Mouse (Mus musculus) fibroblast of lung, adult 2 months (primary cell): ENCODE data around the gene Smok2b.
"Not testable (repeated sequence)": the region's sequence is repeated elsewhere in the genome, so short reads cannot be mapped to it uniquely, and the experiment has no call there.

Experiments
- DNase-seq: peaks from one replicate; pipeline ENCODE4 v3.0.0-alpha.2; 2011; ENCODE audit warnings: low read depth

The Smok2b gene

GRCm38 (mm10) chr17:13229957-13230356, at the start of gene Smok2b:
TSS of gene Smok2b (plus strand) at chr17:13230257.
- not testable (repeated sequence) for DNase-seq

- not testable (repeated sequence) for DNase-seq
These were observed 49.6 kb upstream of the Smok2b start for GRCm38 (mm10) chr17:13180491-13180890.

DNA sequence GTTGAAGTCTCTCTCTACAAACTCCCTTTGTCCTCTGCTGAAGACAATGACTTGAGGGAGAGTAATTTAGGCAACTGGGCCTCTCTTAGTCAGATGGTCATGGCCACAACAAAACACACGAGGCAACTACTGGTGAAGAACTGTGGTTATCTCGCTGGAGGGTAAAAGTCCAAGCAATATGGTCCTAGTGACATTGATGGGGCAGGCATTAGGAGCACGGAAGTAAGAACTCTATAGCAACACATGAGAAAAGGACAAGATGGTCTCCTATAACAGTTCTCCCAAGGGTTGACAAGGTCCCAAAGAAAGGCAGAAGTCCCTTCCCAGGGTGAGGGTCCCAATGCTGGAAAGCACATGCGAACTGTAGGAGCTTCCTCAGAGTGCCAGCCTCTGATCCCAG, 47.3 kb upstream of the Smok2b start:
- DNase-seq = not testable (repeated sequence)

GRCm38 (mm10) chr17:13184514-13184913, 45.5 kb upstream of the Smok2b start:
- DNase-seq = not testable (repeated sequence)

- DNase-seq = not testable (repeated sequence)
These were observed 43.5 kb upstream of the Smok2b start for GRCm38 (mm10) chr17:13186541-13186940.

DNA sequence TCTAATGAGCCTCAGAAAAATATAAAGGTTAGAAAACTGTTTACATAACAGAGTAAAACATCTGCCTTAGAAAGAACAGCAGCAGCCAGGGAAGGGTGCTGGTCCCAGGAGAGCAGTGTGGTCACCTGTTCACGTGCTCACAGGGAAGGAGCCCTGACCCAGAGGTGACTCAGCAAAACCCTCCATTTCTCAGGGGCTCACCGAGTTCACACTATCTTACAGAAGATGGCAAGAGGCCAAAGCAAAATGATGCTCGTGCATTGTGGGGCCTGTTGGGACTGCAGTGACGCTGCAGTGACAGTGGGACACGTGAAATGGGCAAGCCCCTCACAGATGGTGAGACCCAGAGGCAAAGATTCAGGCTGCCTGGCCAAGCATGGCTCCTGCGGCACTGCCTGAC, 42.4 kb upstream of the Smok2b start:
- not testable (repeated sequence) for DNase-seq

DNA sequence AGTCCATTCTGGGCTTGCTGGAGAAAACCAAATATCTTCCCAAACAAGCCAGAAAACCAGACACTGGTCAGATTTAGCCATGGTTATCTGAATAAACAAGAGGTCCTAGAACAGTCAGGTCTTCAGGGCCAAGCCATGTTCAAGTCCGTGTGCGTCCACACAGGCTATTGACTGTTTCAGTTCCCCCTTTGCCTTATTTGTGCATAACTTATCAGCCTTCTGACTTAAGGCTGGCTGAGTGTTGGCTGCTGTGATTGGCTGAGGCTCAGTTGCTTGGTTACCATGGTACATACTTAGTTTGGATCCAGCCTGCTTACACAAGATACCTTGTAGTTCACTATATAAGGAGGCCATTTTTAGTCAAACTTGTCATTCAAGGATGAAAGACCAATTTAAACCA, 41.2 kb upstream of the Smok2b start:
- DNase-seq = not testable (repeated sequence)

GRCm38 (mm10) chr17:13190836-13191583, 39.0 kb upstream of the Smok2b start:
- DNase-seq = not testable (repeated sequence)

DNA sequence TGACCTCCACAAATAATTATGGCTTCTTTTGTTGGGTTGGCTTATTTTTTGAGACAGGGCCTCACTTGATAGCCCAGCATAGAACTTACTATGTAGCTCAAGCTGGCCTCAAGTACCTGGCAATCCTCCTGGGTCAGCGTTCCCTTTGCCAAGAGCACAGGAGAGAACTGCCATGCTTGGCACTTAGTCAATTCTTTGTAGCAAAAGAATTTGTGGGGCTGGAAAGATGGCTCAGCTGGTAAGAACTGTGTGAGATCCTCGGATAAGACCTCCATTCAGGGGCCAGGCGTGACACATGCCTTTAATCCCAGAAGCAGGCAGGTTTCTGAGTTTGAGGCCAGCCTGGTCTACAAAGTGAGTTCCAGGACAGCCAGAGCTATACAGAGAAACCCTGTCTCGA, 33.6 kb upstream of the Smok2b start:
- DNase-seq = not testable (repeated sequence)

DNA sequence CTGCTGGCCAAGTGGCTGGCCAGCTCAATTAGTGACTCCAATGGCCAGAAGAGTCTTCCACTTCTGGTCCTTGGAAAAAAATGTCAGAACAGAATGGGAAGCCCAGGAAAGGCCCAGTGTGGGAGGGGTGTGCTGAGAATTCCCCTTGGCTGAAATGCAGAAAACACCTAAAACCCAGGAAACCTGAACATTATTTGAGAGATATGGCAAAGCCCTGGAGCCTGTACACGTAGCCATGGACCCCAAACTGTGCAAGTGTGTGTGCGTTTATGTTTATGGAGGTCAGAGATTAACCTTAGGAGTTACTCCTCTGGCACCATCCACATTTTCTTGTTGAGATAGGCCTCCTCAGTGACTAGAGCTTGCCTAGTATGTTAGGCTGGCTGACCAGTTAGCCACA, 31.2 kb upstream of the Smok2b start:
- DNase-seq = not testable (repeated sequence)

GRCm38 (mm10) chr17:13199880-13200409, 30.1 kb upstream of the Smok2b start:
- not testable (repeated sequence) for DNase-seq

- DNase-seq = not testable (repeated sequence)
These were observed 28.5 kb upstream of the Smok2b start for GRCm38 (mm10) chr17:13201551-13201950.

DNA sequence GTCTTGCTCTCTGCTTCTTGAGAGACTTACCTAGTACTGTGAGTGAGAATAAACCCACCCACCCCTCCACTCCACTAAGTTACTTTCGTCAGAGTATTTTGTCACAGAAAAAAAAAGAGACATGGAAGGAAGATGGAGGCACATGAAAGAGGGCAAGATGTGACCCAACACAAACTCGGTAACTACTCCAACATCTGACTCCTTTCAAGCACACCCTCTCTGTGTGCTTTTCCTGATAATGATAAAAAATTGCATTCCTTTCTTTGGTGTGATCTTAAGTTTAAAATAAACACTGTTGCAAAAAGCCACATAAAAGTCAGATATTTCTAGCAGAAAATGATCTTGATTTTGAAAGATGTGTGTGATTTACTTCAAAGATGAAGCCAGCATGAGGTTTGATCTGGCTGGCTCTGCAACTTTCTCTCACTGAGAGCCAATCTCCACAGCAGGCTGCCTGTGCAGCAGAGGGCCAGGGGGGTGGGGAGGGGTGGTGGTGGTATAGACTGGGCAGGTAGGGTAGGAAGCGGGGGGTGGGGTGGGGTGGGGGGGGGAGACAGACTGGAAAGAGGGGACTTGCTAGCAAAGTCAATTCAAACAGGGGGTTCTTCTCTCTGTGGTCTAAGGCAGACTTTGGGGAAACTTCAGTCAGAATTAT, 27.5 kb upstream of the Smok2b start:
- DNase-seq = not testable (repeated sequence)

- not testable (repeated sequence) for DNase-seq
These were observed 24.8 kb upstream of the Smok2b start for GRCm38 (mm10) chr17:13205247-13205646.

GRCm38 (mm10) chr17:13206491-13206890, 23.6 kb upstream of the Smok2b start:
- no peak for DNase-seq

DNA sequence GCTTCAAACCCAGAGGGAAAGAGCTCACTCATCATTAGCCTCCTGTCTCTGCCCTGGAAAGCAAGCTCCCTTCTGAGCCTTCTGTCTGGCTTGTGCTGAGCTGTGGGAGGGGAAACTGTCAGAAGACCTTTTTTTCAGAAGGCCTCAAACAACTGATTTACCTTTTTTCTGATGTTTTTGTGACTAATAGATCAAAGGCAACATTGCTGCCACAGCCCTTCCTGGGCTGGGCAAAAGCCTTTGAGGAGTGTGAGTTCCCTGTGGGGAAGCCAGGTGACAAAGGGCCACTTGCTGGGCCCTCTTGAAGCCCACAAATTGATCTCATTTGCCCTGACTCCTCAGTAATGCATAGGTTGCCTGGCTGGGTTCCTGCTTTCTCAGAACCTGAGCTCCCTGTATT, 21.6 kb upstream of the Smok2b start:
- not testable (repeated sequence) for DNase-seq

GRCm38 (mm10) chr17:13212136-13212850, 17.8 kb upstream of the Smok2b start:
- no peak for DNase-seq

GRCm38 (mm10) chr17:13214169-13214568, 15.9 kb upstream of the Smok2b start:
- DNase-seq = no peak

GRCm38 (mm10) chr17:13215595-13215994, 14.5 kb upstream of the Smok2b start:
- DNase-seq = no peak

- no peak for DNase-seq
These were observed 9.2 kb upstream of the Smok2b start, which contains the start of gene Smok2a for GRCm38 (mm10) chr17:13220888-13221287. TSS of gene Smok2a (plus strand) at chr17:13221188.

GRCm38 (mm10) chr17:13221921-13222320, 8.1 kb upstream of the Smok2b start:
- not testable (repeated sequence) for DNase-seq

DNA sequence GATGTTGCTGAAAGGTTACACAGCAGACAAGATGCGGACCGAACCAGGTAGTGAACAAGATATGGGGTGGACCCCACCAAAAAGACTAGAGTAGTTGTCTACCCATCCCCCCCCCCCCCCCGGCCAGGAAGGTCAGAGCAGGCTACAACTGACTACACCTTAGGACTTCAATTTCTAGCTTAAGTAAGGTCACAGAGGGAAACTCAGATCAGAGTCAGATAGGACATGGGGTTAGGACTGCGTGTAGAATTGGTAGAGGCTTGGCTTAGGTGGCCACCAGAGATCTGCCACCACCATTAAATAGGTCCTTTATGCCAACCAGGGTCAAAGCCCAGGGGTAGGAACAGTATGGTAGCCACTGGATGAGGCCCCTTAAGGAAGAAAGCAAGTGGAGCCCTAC, 9.4 kb downstream of the Smok2b start:
- not testable (repeated sequence) for DNase-seq
